In the genomic region with DNA sequence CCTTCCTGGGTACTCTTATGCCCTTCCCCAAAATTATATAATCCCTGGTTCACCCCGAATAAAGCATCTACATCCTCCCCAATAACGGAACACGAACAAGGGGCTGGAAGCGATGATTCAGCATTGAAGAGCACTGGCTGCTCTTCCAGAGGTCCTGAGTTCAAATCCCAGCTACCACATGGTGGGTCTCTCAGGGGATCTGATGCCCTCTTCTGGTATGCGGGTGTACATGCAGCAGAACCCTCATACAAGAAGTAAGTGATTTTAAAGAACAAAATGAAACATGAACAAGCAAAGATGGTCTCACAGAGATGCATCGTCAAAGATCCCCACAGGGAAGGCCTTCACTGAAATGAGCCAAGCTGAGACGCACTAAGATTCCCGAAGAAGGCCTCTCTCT, we compare ENCODE assay signal across 33 mouse cellular contexts. TPM values are rescaled to one million over a fixed set of nuclear protein-coding genes. Genes with fewer than 3 reads are reported as not detected.
DNase-seq lines count a peak whose midpoint lies in the region; ATAC-seq and TF ChIP-seq lines count a peak whose summit lies in the region.
"Had no signal": no experiment of that assay in that cellular context is flagged by ENCODE, and none has a peak within 500 bp of the region (broad histone marks: within the 10 kb centered on the region; RNA-seq: fewer than 3 reads in every experiment).

No protein-coding gene starts in this region.

- DNase-seq in CD4-positive, CD25-positive, alpha-beta regulatory T cell, adult 2 months (ENCODE audit: low read depth, low spot score), result peak; percentile 22
- DNase-seq in layer of hippocampus, adult 2 months (ENCODE audit: low spot score in 2 of 2), result no peak
- no peak for DNase-seq in layer of hippocampus, adult 9-10 months (ENCODE audit: low spot score)
- no peak for DNase-seq in spleen, adult 2 months (ENCODE audit: low read depth in 1 of 2, low spot score in 2 of 2)
- no peak for DNase-seq in spleen, adult 12 weeks (ENCODE audit: low spot score)
- DNase-seq in c-Kit-positive CD71-positive TER-119-positive erythroid progenitor cells, embryonic 14.5 days (ENCODE audit: low spot score), result no peak
- no peak for DNase-seq in retina, postnatal 1 day
- DNase-seq: adrenal gland, postnatal 25 days; cerebellum, adult 11 months; cerebellum, adult 9-11 months; gastrocnemius, postnatal 14 days; kidney, adult 2 months; kidney, postnatal 10 days; layer of hippocampus, postnatal 36 days; lung, adult 18-20 months; midbrain, embryonic 14.5 days; right cerebral cortex, postnatal 25 days had no signal

- no peak overlapping the region for H3K27ac ChIP-seq in layer of hippocampus, adult 2 months
- H3K27ac ChIP-seq in spleen, adult 2 months (ENCODE audit: insufficient read depth, low read length), result no peak overlapping the region
- H3K27ac ChIP-seq: embryonic facial prominence, embryonic 10.5 days; forebrain, embryonic 15.5 days; hindbrain, embryonic 13.5 days; limb, embryonic 13.5 days had no signal

- 84% methylated on average over 8 of the region's 8 CpGs for WGBS in spleen, adult 2 months

- H3K27me3 ChIP-seq in spleen, adult 2 months (ENCODE audit: control insufficient read depth, insufficient read depth, low read length), result no peaks in the 10 kb centered on the region
- H3K27me3 ChIP-seq: CH12.LX; forebrain, embryonic 15.5 days; hindbrain, embryonic 13.5 days; limb, embryonic 13.5 days had no signal

- H3K4me3 ChIP-seq in layer of hippocampus, adult 2 months, result no peak overlapping the region
- H3K4me3 ChIP-seq in spleen, adult 2 months (ENCODE audit: extremely low read depth, insufficient read depth, insufficient read length), result no peak overlapping the region
- H3K4me3 ChIP-seq: embryonic facial prominence, embryonic 10.5 days; forebrain, embryonic 15.5 days; hindbrain, embryonic 13.5 days; limb, embryonic 13.5 days had no signal

- peak; percentile 56 for TF ChIP-seq CTCF in layer of hippocampus, adult 2 months (conservative IDR thresholded peaks at IDR 0.05)
- TF ChIP-seq CTCF in spleen, adult 2 months (IDR thresholded peaks at IDR 0.05; ENCODE audit: extremely low read depth, insufficient read depth, insufficient read length, insufficient replicate concordance), result peak; percentile 2; the same call in 1 of the 2 replicates

- no peak for ATAC-seq in CD4-positive, CD25-positive, alpha-beta regulatory T cell, adult 4 months
- ATAC-seq: forebrain, embryonic 15.5 days had no signal

- peaks cover 12% of the 10 kb centered on the region for H3K4me1 ChIP-seq in spleen, adult 2 months (ENCODE audit: control insufficient read depth, insufficient read depth, insufficient read length)
- H3K4me1 ChIP-seq: embryonic facial prominence, embryonic 10.5 days; forebrain, embryonic 15.5 days; hindbrain, embryonic 13.5 days; limb, embryonic 13.5 days had no signal

- TF ChIP-seq POLR2A in spleen, adult 2 months (IDR thresholded peaks at IDR 0.05; ENCODE audit: low read depth, low read length), result no peak

- no peaks in the 10 kb centered on the region for H3K36me3 ChIP-seq in spleen, adult 2 months (ENCODE audit: control insufficient read depth, insufficient read depth, low read length)
- H3K36me3 ChIP-seq: embryonic facial prominence, embryonic 10.5 days; forebrain, embryonic 15.5 days; hindbrain, embryonic 13.5 days; limb, embryonic 13.5 days had no signal

RNA-seq across cellular contexts. Expression of a gene that starts 7.0 kb away (rescaled TPM):
- polyA plus RNA-seq in CD4-positive, CD25-positive, alpha-beta regulatory T cell, adult 4 months (2017; shearing (Covaris generic)), result not detected
- total RNA-seq in layer of hippocampus, adult 2 months (2021), result not detected
- polyA plus RNA-seq in spleen, adult 2 months (2012; rRNA removed), result 0.09 and 0.22 TPM in 2 replicates
- total RNA-seq: adrenal gland, postnatal 25 days; common myeloid progenitor, adult 5-6 weeks; gastrocnemius, postnatal 14 days; heart, adult 8-10 months; heart, postnatal 25 days; layer of hippocampus, adult 18-20 months; layer of hippocampus, postnatal 36 days; left cerebral cortex, postnatal 14 days had no signal
- polyA plus RNA-seq: embryonic facial prominence, embryonic 10.5 days; forebrain, embryonic 15.5 days; heart, embryonic 14.5 days; hindbrain, embryonic 13.5 days; midbrain, embryonic 14.5 days; neural tube, embryonic 11.5 days had no signal

RNA-seq across cellular contexts. Expression of a gene that starts 19.7 kb away (rescaled TPM):
- not detected for polyA plus RNA-seq in CD4-positive, CD25-positive, alpha-beta regulatory T cell, adult 4 months (2017; shearing (Covaris generic))
- not detected for total RNA-seq in layer of hippocampus, adult 2 months (2021)
- polyA plus RNA-seq in spleen, adult 2 months (2012; rRNA removed), result 17.0 and 21.7 TPM in 2 replicates
- total RNA-seq: adrenal gland, postnatal 25 days; common myeloid progenitor, adult 5-6 weeks; layer of hippocampus, adult 18-20 months; layer of hippocampus, postnatal 36 days; left cerebral cortex, postnatal 14 days had no signal
- polyA plus RNA-seq: embryonic facial prominence, embryonic 10.5 days; heart, embryonic 14.5 days; limb, embryonic 13.5 days; midbrain, embryonic 14.5 days; neural tube, embryonic 11.5 days; stomach, embryonic 16.5 days had no signal

RNA-seq across cellular contexts. Expression of a gene that starts 29.0 kb away (rescaled TPM):
- polyA plus RNA-seq in CD4-positive, CD25-positive, alpha-beta regulatory T cell, adult 4 months (2017; shearing (Covaris generic)), result not detected
- 1 to 10 TPM in 1 of 2 experiments, under 1 TPM in 1; 0.86 to 1.6 TPM for total RNA-seq in layer of hippocampus, adult 2 months (2021)
- polyA plus RNA-seq in spleen, adult 2 months (2012; rRNA removed), result 0.45 TPM in 1 of 2 replicates, not detected in the other
- total RNA-seq: common myeloid progenitor, adult 5-6 weeks; gastrocnemius, postnatal 14 days; heart, adult 8-10 months; heart, postnatal 25 days; megakaryocyte, adult 5-6 weeks had no signal
- polyA plus RNA-seq: embryonic facial prominence, embryonic 10.5 days; heart, embryonic 14.5 days; kidney, adult 2 months; limb, embryonic 13.5 days; thymus, postnatal 0 days had no signal

RNA-seq across cellular contexts. Expression of a gene that starts 40.2 kb away (rescaled TPM):
- 10 to 100 TPM; 22.2 to 24.7 TPM for polyA plus RNA-seq in CD4-positive, CD25-positive, alpha-beta regulatory T cell, adult 4 months (2017; shearing (Covaris generic))
- total RNA-seq in layer of hippocampus, adult 2 months (2021), result 10 to 100 TPM; 13.6 to 16.3 TPM
- polyA plus RNA-seq in spleen, adult 2 months (2012; rRNA removed), result 6.6 and 8.0 TPM in 2 replicates

RNA-seq across cellular contexts. Expression of a gene that starts 58.2 kb away (rescaled TPM):
- 10 to 100 TPM; 16.0 to 20.5 TPM for polyA plus RNA-seq in CD4-positive, CD25-positive, alpha-beta regulatory T cell, adult 4 months (2017; shearing (Covaris generic))
- under 1 TPM; 0.46 to 0.83 TPM for total RNA-seq in layer of hippocampus, adult 2 months (2021)
- polyA plus RNA-seq in spleen, adult 2 months (2012; rRNA removed), result 102 and 149 TPM in 2 replicates

Comparison
In these comparisons a context has a peak if more than half of its experiments do, and no peak if none do; other contexts are left out.
1. RNA of a gene that starts 19.7 kb away (polyA plus RNA-seq): 17.0 to 21.7 TPM in spleen, adult 2 months; not detected in CD4-positive, CD25-positive, alpha-beta regulatory T cell, adult 4 months; every median in the first group is over 10 times any median in the second.